Mouse (Mus musculus): ENCODE measurements around the gene Mfap5. TPM values are rescaled to one million over a fixed set of nuclear protein-coding genes. Genes with fewer than 3 reads are reported as not detected.
A peak's percentile ranks its signal among the peaks of the same experiment; 100 is the strongest.
"Not testable (repeated sequence)": the region's sequence is repeated elsewhere in the genome, so short reads cannot be mapped to it uniquely, and the experiment has no call there.

The Mfap5 gene
- polyA plus RNA-seq (2012; rRNA removed): 2.0 TPM in 2 replicates

DNA sequence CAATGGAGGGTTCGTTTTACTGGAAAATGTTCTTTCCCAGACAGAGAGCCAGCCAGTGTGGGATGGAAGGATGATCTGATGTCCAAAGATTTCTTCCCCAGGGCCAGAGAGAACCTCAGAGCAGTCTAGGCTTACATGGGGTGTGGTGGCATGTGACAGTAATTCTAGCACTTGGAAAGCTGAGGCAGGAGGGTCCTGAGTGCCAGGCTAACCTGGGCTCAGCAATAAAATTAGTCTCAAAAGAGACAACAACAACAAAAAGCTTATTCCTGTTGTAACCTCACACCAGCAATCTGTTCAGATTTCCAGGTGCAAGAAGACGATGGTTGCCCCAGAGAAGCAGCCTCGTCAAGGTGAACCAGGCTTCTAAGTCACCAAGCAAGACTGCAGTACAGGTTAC is at the start of gene Mfap5:
Gene Mfap5 (plus strand): TSS at position 301 of the 400 bp plus-strand sequence.
- DNase-seq (ENCODE audit: low read depth): no peak
- TF ChIP-seq POLR2A (IDR thresholded peaks at IDR 0.05; ENCODE audit: borderline replicate concordance, extremely low read depth, insufficient read depth, insufficient read length, poor library complexity, severe bottlenecking): no peak
- TF ChIP-seq CTCF (IDR thresholded peaks at IDR 0.05; ENCODE audit: borderline replicate concordance, extremely low read depth, insufficient read depth, insufficient read length): no peak

DNA sequence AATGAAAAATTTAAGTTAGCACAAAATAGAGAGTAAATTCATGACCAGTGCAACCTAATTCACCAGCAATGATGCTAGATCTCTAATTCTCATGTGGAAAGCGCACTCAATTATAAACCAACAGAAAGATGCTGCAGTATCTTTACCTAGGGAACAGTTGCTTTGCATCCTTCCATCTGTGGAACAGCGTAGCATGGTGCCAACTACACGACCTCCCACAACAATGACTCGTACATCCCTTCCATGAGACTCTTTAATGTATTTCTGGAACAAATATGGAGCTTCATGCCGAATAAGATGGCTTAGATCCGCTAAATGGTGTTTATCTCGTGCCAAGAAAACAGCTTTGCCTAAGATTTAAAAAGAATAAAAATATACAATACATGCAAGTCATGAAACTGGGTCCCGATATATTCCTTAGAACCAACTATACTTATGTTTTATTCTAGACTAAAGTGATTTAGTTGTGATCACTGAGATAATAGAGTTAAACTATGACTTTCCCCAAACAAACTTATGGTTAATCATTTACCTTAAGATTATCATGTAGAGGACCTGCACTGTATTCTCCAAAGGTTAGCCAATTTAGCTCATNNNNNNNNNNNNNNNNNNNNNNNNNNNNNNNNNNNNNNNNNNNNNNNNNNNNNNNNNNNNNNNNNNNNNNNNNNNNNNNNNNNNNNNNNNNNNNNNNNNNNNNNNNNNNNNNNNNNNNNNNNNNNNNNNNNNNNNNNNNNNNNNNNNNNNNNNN is 46.5 kb upstream of the Mfap5 start:
- TF ChIP-seq POLR2A (IDR thresholded peaks at IDR 0.05; ENCODE audit: borderline replicate concordance, extremely low read depth, insufficient read depth, insufficient read length, poor library complexity, severe bottlenecking) (no peak), CTCF (IDR thresholded peaks at IDR 0.05; ENCODE audit: borderline replicate concordance, extremely low read depth, insufficient read depth, insufficient read length) (no peak)

DNA sequence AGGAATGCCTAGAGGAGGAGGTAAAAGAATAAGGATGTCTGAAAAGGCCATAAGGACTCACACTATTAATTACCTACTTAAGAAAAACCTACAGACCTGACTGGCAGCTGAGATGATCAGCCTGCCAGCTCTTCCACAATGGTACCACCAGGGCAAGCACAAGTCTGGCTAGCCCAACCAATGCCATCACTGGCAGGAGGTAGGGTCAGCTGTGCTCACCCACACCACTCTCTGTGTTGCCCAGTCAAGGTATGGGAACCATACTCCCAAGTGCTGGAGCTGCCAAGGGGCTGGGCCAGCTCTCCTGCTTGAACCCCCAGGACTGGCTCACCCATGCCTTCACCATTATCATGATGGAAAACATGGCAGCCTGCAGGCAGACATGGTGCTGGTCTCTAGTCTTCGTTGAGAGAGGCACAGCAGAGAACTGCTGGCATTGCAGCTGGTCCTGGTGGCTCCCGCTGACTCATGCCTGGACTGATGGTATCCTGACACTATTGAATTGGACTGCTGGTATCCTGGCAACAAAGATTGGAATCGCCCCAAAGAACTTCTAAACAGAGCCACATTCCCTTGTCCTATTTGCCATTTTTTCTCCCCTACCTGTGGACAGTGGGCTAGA is 39.4 kb upstream of the Mfap5 start:
- DNase-seq (ENCODE audit: low read depth): peak; percentile 53
- TF ChIP-seq CTCF (IDR thresholded peaks at IDR 0.05; ENCODE audit: borderline replicate concordance, extremely low read depth, insufficient read depth, insufficient read length) (no peak), POLR2A (IDR thresholded peaks at IDR 0.05; ENCODE audit: borderline replicate concordance, extremely low read depth, insufficient read depth, insufficient read length, poor library complexity, severe bottlenecking) (no peak)

More for the DNA sequence above, 46.5 kb upstream of the Mfap5 start:
- DNase-seq (ENCODE audit: low read depth): no peak

DNA sequence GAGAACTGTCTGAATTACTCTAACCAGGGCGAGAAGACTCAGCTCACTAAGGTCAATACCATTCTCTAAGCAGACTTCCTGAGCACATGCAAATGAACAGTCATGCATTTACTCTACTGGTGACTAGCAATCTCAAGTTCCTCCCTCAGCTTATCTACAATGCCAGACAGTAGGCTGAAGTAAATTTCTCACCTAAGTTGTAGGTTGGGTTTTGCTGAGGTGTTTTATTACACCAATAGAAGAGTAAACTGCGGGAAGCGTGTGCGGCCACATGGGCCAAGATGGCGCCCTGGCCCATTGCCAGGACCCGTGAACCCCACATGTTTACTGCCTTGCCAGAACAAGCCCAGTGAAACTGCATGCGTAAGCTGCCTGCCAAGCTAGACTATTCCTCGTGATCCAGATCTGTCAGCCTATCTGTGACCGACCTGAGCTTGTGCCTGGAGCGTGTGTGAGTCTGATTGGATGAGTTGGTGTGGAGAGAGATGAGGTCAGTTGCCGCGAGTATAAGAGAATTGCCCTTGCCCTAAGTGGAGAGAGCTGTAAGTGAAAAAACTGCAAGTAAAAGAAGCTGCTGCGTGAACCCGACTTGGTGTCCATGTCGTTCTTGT is 36.5 kb upstream of the Mfap5 start:
- TF ChIP-seq CTCF (IDR thresholded peaks at IDR 0.05; ENCODE audit: borderline replicate concordance, extremely low read depth, insufficient read depth, insufficient read length): no peak
- no peak for TF ChIP-seq POLR2A (IDR thresholded peaks at IDR 0.05; ENCODE audit: borderline replicate concordance, extremely low read depth, insufficient read depth, insufficient read length, poor library complexity, severe bottlenecking)
- DNase-seq (ENCODE audit: low read depth): peak; percentile 17

DNA sequence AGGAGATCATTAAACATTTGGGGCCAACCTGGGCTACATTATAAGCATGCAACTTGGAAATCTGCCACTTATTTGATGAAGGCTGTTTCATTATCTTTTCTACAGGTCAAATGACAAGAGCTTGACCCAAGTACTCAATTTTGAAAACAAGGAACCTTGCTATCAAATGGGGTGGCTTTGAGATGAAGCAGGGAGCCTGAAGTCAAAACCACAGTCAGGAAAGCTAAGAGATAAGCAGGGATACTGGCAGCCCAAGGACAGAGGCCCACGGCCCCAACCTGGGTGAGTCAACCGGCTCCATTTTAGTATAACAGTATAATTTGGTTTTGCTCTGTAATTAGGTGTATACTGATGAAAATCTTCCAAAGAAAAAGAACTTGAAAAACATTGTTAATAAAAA is 35.4 kb upstream of the Mfap5 start:
- TF ChIP-seq CTCF (IDR thresholded peaks at IDR 0.05; ENCODE audit: borderline replicate concordance, extremely low read depth, insufficient read depth, insufficient read length): no peak
- TF ChIP-seq POLR2A (IDR thresholded peaks at IDR 0.05; ENCODE audit: borderline replicate concordance, extremely low read depth, insufficient read depth, insufficient read length, poor library complexity, severe bottlenecking): no peak

DNA sequence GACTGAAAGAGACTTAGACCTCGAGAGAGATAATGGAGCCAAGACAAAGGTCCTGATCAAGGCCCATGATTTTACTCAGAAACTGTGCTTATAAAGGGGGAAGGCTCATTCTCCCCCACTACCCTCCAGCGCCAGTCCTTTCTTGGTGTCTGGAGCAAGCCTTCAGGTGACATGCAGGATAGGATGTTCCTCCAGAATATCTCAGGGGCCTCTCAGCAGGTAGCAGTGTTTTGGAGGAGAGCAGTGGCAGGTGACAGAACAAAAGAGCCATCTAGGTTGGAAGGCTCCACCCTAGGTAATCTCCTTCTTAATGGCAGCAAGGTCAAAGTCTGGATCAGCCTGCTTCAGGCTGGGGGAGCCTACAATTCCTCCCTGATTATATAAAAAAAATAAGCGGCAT is 34.2 kb upstream of the Mfap5 start:
- DNase-seq (ENCODE audit: low read depth): not testable (repeated sequence)

More for the DNA sequence above, 35.4 kb upstream of the Mfap5 start:
- DNase-seq (ENCODE audit: low read depth): no peak

DNA sequence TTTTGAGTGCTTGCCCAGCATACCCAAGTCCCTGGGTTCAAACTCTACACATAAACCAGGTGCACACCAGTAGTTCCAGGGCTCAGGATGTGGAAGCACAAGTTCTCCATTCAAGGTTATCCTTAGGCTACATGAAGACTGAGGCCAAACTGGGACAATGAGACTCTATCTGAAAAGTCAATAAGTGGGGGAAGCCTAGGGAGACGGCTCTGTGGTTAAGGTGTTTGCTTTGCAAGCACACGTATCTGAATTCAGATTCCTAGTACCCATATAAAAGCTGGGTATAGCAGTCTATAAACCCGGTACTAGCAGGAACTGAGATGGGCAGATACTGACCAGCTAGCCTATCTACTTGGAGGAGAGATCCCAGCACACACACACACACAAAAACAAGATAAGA is 27.6 kb upstream of the Mfap5 start:
- no peak for TF ChIP-seq CTCF (IDR thresholded peaks at IDR 0.05; ENCODE audit: borderline replicate concordance, extremely low read depth, insufficient read depth, insufficient read length)
- TF ChIP-seq POLR2A (IDR thresholded peaks at IDR 0.05; ENCODE audit: borderline replicate concordance, extremely low read depth, insufficient read depth, insufficient read length, poor library complexity, severe bottlenecking): no peak
- DNase-seq (ENCODE audit: low read depth): no peak

DNA sequence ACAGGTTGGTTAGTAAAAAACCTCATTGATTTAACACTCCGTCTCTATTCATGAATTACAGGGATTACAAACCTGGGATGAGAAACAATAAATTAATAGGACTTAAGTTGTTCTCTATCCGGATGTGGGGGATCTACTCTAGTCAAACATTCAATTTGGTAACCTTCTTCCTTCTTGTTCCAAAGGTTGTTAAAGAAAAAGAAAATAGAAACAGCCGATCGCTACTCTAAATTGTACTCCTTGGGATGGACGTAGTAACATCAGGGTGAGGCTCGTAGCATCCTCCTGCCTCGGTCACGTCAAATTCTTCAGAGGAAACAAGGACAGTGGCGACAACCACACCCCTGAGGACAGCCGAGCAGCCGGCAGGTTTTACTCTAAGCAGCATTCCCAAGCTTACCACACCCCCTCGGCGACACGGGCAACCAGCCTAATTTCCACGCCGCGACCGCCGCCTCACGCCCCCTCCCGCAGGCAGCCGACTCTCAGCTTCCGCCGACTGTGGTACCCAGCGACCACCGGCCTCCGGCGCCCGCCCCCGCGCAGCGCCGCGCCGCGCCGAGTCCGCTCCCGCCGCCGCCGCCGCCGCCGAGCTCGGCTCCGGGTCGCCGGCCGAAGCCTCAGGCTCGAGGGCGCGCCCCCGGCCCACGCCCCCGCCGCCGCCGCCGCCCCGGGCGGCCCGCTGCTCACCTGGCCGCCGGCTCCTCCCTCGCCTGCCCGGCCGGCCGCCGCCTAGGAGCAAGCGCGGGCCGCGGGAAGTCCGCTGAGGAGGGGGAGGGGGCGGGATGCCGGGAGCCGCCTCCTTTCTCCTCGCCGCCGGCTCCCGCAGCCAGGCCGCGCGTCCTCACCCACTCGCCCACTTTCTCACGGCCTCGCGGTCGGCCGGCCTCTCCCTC is 20.0 kb upstream of the Mfap5 start:
- peak; percentile 73 for DNase-seq (ENCODE audit: low read depth)
- TF ChIP-seq CTCF (IDR thresholded peaks at IDR 0.05; ENCODE audit: borderline replicate concordance, extremely low read depth, insufficient read depth, insufficient read length): no peak
- TF ChIP-seq POLR2A (IDR thresholded peaks at IDR 0.05; ENCODE audit: borderline replicate concordance, extremely low read depth, insufficient read depth, insufficient read length, poor library complexity, severe bottlenecking): no peak

DNA sequence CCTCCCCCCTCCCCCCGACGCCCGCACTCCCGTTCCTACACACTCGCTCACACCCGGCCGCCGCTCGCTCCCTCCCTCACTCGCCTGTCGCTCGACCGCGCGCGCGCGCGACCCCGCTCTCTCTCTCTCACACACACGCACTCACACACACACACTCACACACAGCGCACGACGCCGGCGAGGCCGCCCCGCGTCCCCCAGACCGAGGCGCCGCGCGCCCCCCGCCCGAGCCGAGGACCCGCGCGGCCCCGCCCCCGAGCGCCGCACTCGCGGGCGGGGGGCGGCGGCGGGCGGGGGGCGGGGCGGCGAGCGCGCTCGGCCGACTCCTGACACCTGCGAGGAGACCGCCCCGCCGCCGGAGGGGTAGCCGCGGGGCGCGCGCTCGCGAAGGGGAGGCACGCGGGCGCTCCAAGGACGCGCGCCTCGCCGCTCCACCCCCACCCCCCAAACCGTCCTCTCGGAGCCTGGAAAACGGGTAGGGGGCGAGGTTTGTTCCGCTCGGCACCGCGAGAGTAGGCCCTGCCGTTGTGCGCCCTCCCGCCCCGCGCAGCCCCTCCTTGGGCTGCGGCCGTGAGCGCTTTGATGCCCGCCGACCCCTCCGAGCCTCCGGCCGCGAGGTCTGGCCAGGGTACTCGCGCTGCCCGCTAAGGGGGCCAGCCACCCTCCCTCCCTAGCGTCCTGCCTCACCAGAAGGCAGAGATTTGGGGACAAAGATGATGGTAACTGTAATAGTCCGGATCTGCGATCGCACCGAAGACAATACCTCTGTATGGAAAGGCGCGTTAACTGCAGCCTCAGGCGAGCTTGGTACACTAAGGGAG is 19.1 kb upstream of the Mfap5 start:
- DNase-seq (ENCODE audit: low read depth): peak; percentile 97
- peak; percentile 85 for TF ChIP-seq POLR2A (IDR thresholded peaks at IDR 0.05; ENCODE audit: borderline replicate concordance, extremely low read depth, insufficient read depth, insufficient read length, poor library complexity, severe bottlenecking)
- no peak for TF ChIP-seq CTCF (IDR thresholded peaks at IDR 0.05; ENCODE audit: borderline replicate concordance, extremely low read depth, insufficient read depth, insufficient read length)

DNA sequence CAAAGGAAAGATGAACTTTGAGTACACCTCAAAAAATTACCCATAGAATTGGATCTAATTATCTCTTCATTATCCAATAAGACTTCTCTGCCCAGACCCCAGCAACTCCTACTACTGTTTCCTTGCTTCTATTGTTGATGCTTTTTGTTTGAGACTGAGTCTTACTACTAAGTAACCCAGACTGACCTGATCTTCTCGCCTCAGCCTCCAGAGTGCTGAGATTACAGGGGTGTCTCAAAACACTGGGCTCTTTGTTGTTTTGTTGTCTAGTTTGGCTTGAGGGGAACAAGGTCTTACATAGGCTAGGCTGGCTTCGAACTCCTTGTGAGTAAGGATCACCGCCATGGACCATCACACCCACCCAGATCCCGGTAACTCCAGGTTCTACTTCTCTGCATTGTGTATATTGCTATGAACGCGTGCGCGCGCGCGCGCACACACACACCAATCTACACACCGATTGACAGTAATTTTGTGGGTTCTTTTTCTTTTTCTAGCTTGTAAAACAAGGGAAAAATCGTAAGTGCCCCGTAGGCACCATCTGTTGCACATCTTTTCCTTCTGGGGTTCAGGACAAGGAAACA is 14.6 kb upstream of the Mfap5 start:
- peak; percentile 55 for DNase-seq (ENCODE audit: low read depth)
- TF ChIP-seq CTCF (IDR thresholded peaks at IDR 0.05; ENCODE audit: borderline replicate concordance, extremely low read depth, insufficient read depth, insufficient read length) (no peak), POLR2A (IDR thresholded peaks at IDR 0.05; ENCODE audit: borderline replicate concordance, extremely low read depth, insufficient read depth, insufficient read length, poor library complexity, severe bottlenecking) (no peak)

Data from brain, embryonic 14.5 days (tissue).